Mouse (Mus musculus): ENCODE data around the gene Prkd3. TPM values are rescaled to one million over a fixed set of nuclear protein-coding genes. Genes with fewer than 3 reads are reported as not detected.
A peak's percentile ranks its signal among the peaks of the same experiment; 100 is the strongest.

Prkd3 gene
- total and polyA plus RNA-seq, 2 experiments from 2014 or later, result 9.3 to 27.6 TPM

- WGBS, result 83% methylated on average over 8 of the region's 8 CpGs
Observed at GRCm38 (mm10) chr17:78994382-78994781, 26.2 kb downstream of the Prkd3 start.

DNA sequence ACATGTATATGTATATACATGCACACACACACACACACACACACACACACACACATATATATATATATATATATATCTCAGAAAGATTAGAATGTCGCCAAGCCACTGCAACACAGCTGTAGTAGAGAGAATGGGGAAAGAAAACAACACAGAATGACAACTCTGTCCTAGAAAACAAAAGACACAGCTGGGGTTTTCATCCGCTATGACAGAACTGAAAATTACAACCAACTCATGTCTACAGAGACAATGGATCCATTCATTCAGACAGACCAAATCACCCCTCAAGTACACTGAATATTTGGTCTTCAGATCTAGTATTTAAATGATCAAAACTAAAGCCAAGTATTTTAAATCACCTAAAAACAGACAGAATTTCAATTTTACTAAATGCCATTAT, 26.9 kb downstream of the Prkd3 start:
- WGBS, result 41% methylated on average over 2 of the region's 2 CpGs
- peak; percentile 8 for DNase-seq (ENCODE audit: low spot score)
- no peak for ATAC-seq
- TF ChIP-seq CTCF (IDR thresholded peaks at IDR 0.05; ENCODE audit: low read depth), result no peak
- Histone ChIP-seq H3K9ac (replicated peaks; ENCODE audit: low read length) (no peak overlapping the region), H3K27me3 (ENCODE audit: insufficient read depth, low read length) (no peaks in the 10 kb centered on the region), H3K27ac (no peak overlapping the region), H3K4me1 (ENCODE audit: insufficient read depth, low read length) (no peaks in the 10 kb centered on the region), H3K9me3 (ENCODE audit: low read length) (no peaks in the 10 kb centered on the region), H3K36me3 (ENCODE audit: insufficient read depth, low read length) (no peaks in the 10 kb centered on the region), H3K4me3 (ENCODE audit: low read length) (no peak overlapping the region), H3K4me2 (ENCODE audit: low read depth, low read length) (no peak overlapping the region)

More at GRCm38 (mm10) chr17:78994382-78994781, 26.2 kb downstream of the Prkd3 start:
- Histone ChIP-seq H3K27me3 (ENCODE audit: insufficient read depth, low read length) (no peaks in the 10 kb centered on the region), H3K9ac (replicated peaks; ENCODE audit: low read length) (no peak overlapping the region), H3K4me3 (ENCODE audit: low read length) (no peak overlapping the region), H3K27ac (no peak overlapping the region), H3K4me2 (ENCODE audit: low read depth, low read length) (no peak overlapping the region), H3K36me3 (ENCODE audit: insufficient read depth, low read length) (no peaks in the 10 kb centered on the region), H3K9me3 (ENCODE audit: low read length) (no peaks in the 10 kb centered on the region), H3K4me1 (ENCODE audit: insufficient read depth, low read length) (no peaks in the 10 kb centered on the region)
- ATAC-seq (no peak), DNase-seq (ENCODE audit: low spot score) (no peak)
- no peak for TF ChIP-seq CTCF (IDR thresholded peaks at IDR 0.05; ENCODE audit: low read depth)

- Histone ChIP-seq H3K27ac (no peak overlapping the region), H3K9ac (replicated peaks; ENCODE audit: low read length) (no peak overlapping the region), H3K9me3 (ENCODE audit: low read length) (no peaks in the 10 kb centered on the region), H3K4me2 (ENCODE audit: low read depth, low read length) (no peak overlapping the region), H3K36me3 (ENCODE audit: insufficient read depth, low read length) (no peaks in the 10 kb centered on the region), H3K4me1 (ENCODE audit: insufficient read depth, low read length) (no peaks in the 10 kb centered on the region), H3K4me3 (ENCODE audit: low read length) (no peak overlapping the region), H3K27me3 (ENCODE audit: insufficient read depth, low read length) (no peaks in the 10 kb centered on the region)
- ATAC-seq, result no peak
- DNase-seq (ENCODE audit: low spot score), result no peak
- no peak for TF ChIP-seq CTCF (IDR thresholded peaks at IDR 0.05; ENCODE audit: low read depth)
- 77% methylated on average over 9 of the region's 9 CpGs for WGBS
Observed at GRCm38 (mm10) chr17:78992303-78993027, 28.2 kb downstream of the Prkd3 start.

DNA sequence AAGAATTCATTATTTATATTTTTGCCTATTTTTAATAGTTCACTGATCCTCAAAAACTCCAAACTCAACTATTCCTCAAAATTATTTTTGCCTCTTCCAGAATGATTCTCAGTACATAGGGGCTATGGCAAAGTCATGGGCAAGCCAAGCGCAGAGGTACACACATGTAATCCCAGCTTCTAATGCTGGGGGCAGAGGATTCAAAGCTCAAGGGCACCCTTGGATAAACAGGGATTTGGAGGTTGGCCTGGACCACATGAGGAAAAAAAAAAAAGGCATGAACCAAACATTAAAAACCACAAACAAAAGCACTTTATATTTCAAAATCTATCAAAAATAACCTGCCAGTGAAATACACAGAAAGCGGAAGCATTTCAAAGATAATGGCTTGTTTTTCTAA, 29.1 kb downstream of the Prkd3 start:
- H3K27ac ChIP-seq, result no peak overlapping the region

DNA sequence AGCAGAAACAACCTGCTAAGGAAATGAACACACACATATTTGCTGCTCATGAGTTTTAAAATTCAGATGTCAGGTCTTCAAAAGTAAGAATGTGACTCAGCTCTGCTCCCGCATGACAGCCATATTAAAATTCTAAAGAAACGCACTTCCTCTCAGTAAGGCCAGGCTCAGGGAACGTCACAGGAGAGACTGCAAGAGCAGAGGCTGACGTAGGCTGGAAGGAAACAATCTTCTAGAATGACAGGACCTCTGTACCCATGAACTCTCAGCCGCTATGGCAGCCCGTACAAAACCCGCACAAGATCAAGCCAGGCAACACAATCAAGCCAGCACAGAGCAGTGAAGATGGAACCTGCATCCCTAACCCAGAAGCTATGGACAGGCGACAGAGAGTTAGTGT, 31.6 kb downstream of the Prkd3 start:
- Histone ChIP-seq H3K4me2 (ENCODE audit: low read depth, low read length) (no peak overlapping the region), H3K9me3 (ENCODE audit: low read length) (no peaks in the 10 kb centered on the region), H3K4me1 (ENCODE audit: insufficient read depth, low read length) (no peaks in the 10 kb centered on the region), H3K9ac (replicated peaks; ENCODE audit: low read length) (no peak overlapping the region), H3K4me3 (ENCODE audit: low read length) (no peak overlapping the region), H3K27me3 (ENCODE audit: insufficient read depth, low read length) (no peaks in the 10 kb centered on the region), H3K27ac (no peak overlapping the region), H3K36me3 (ENCODE audit: insufficient read depth, low read length) (no peaks in the 10 kb centered on the region)
- no peak for DNase-seq (ENCODE audit: low spot score)
- no peak for ATAC-seq
- 80% methylated on average over 8 of the region's 8 CpGs for WGBS
- TF ChIP-seq CTCF (IDR thresholded peaks at IDR 0.05; ENCODE audit: low read depth), result no peak

More for the DNA sequence above, 29.1 kb downstream of the Prkd3 start:
- Histone ChIP-seq H3K4me2 (ENCODE audit: low read depth, low read length) (no peak overlapping the region), H3K36me3 (ENCODE audit: insufficient read depth, low read length) (no peaks in the 10 kb centered on the region), H3K4me3 (ENCODE audit: low read length) (no peak overlapping the region), H3K9ac (replicated peaks; ENCODE audit: low read length) (no peak overlapping the region), H3K9me3 (ENCODE audit: low read length) (no peaks in the 10 kb centered on the region), H3K27me3 (ENCODE audit: insufficient read depth, low read length) (no peaks in the 10 kb centered on the region), H3K4me1 (ENCODE audit: insufficient read depth, low read length) (no peaks in the 10 kb centered on the region)
- ATAC-seq (no peak), DNase-seq (ENCODE audit: low spot score) (no peak)
- TF ChIP-seq CTCF (IDR thresholded peaks at IDR 0.05; ENCODE audit: low read depth), result no peak
- 95% methylated on average over 2 of the region's 2 CpGs for WGBS

- H3K27me3 ChIP-seq (ENCODE audit: insufficient read depth, low read length), result no peaks in the 10 kb centered on the region
- WGBS, result 87% methylated on average over 3 of the region's 3 CpGs
- H3K4me1 ChIP-seq (ENCODE audit: insufficient read depth, low read length), result no peaks in the 10 kb centered on the region
- no peaks in the 10 kb centered on the region for H3K9me3 ChIP-seq (ENCODE audit: low read length)
- H3K36me3 ChIP-seq (ENCODE audit: insufficient read depth, low read length), result 0 out of 2 replicates have a peak, but pooled peaks cover 4% of the 10 kb centered on the region
- ATAC-seq (no peak), DNase-seq (ENCODE audit: low spot score) (no peak)
- H3K27ac ChIP-seq, result no peak overlapping the region
- H3K4me3 ChIP-seq (ENCODE audit: low read length), result no peak overlapping the region
- no peak for TF ChIP-seq CTCF (IDR thresholded peaks at IDR 0.05; ENCODE audit: low read depth)
- no peak overlapping the region for H3K9ac ChIP-seq (replicated peaks; ENCODE audit: low read length)
- no peak overlapping the region for H3K4me2 ChIP-seq (ENCODE audit: low read depth, low read length)
Observed at GRCm38 (mm10) chr17:78983736-78984135, 36.9 kb downstream of the Prkd3 start.

- WGBS, result 94% methylated on average over 8 of the region's 8 CpGs
- Histone ChIP-seq H3K27ac (no peak overlapping the region), H3K9me3 (ENCODE audit: low read length) (no peaks in the 10 kb centered on the region), H3K4me3 (ENCODE audit: low read length) (no peak overlapping the region), H3K27me3 (ENCODE audit: insufficient read depth, low read length) (no peaks in the 10 kb centered on the region), H3K9ac (replicated peaks; ENCODE audit: low read length) (no peak overlapping the region), H3K4me2 (ENCODE audit: low read depth, low read length) (no peak overlapping the region), H3K36me3 (ENCODE audit: insufficient read depth, low read length) (0 out of 2 replicates have a peak, but pooled peaks cover 4% of the 10 kb centered on the region), H3K4me1 (ENCODE audit: insufficient read depth, low read length) (no peaks in the 10 kb centered on the region)
- TF ChIP-seq CTCF (IDR thresholded peaks at IDR 0.05; ENCODE audit: low read depth), result peak; percentile 23; the same call in 1 of the 2 replicates
- ATAC-seq (no peak), DNase-seq (ENCODE audit: low spot score) (peak; percentile 20)
Observed at GRCm38 (mm10) chr17:78983166-78983565, 37.5 kb downstream of the Prkd3 start.
